Mouse (Mus musculus) hindbrain, embryonic 12.5 days (tissue): ENCODE results near the gene Rps27rt. TPM values are rescaled to one million over a fixed set of nuclear protein-coding genes. Genes with fewer than 3 reads are reported as not detected.
A peak's percentile ranks its signal among the peaks of the same experiment; 100 is the strongest.
"Not testable (repeated sequence)": the region's sequence is repeated elsewhere in the genome, so short reads cannot be mapped to it uniquely, and the experiment has no call there.

Source experiments
- ATAC-seq: fragments of 200-750 bp; cut with Nextera tagmentation; 2 replicates; pipeline ENCODE4 v1.8.0; 2017; ENCODE audit warnings: moderate TSS enrichment; ENCODE audit not compliant: low FRiP score
- H3K27ac ChIP-seq: fragments of 300-500 bp; sonication (generic); 2 replicates; pipeline ENCODE4 v1.5.1; 2016; ENCODE audit warnings: mild to moderate bottlenecking
- H3K27me3 ChIP-seq: fragments of 300-500 bp; sonication (generic); 2 replicates; pipeline ENCODE4 v1.6.1; 2016; ENCODE audit warnings: mild to moderate bottlenecking
- H3K36me3 ChIP-seq: fragments of 300-500 bp; sonication (generic); 2 replicates; pipeline ENCODE4 v1.6.1; 2016; ENCODE audit warnings: mild to moderate bottlenecking
- H3K4me1 ChIP-seq: fragments of 300-500 bp; sonication (generic); 2 replicates; pipeline ENCODE4 v1.6.1; 2016
- H3K4me2 ChIP-seq: fragments of 300-500 bp; sonication (generic); replicated peaks from 2 replicates; pipeline ENCODE4 v1.6.1; 2016; ENCODE audit warnings: mild to moderate bottlenecking
- H3K4me3 ChIP-seq: fragments of 300-500 bp; sonication (generic); 2 replicates; pipeline ENCODE4 v1.5.1; 2016; ENCODE audit warnings: mild to moderate bottlenecking
- H3K9ac ChIP-seq: fragments of 300-500 bp; sonication (generic); 2 replicates; pipeline ENCODE4 v1.6.1; 2016; ENCODE audit warnings: mild to moderate bottlenecking, moderate library complexity
- H3K9me3 ChIP-seq: fragments of 300-500 bp; sonication (generic); replicated peaks from 2 replicates; pipeline ENCODE4 v1.6.1; 2016; ENCODE audit warnings: mild to moderate bottlenecking
- WGBS: fragments of 180-500 bp; shearing (Covaris S2); methylation state at CpG from one replicate; pipeline ENCODE4 v1.1.7; 2016; 5-methylcytosine and 5-hydroxymethylcytosine counted together
- polyA plus RNA-seq: library from polyadenylated mRNA; unstranded; fragments of >200 nt; fragmentation: Nextera tagmentation; extraction: Ambion mirVana; gene quantifications from 2 replicates; pipeline ENCODE4 v1.2.1, GENCODE M21; 2016

Rps27rt gene
- 350 and 413 TPM in 2 replicates for polyA plus RNA-seq

- ATAC-seq = no peak
- Histone ChIP-seq H3K4me3 (no peak within 1 kb of the TSS), H3K27ac (no peak within 1 kb of the TSS), H3K4me1 (peaks cover 11% of the 10 kb centered on the region), H3K27me3 (peaks cover 15% of the 10 kb centered on the region), H3K36me3 (no peaks in the 10 kb centered on the region), H3K9ac (no peak within 1 kb of the TSS), H3K9me3 (no peaks in the 10 kb centered on the region), H3K4me2 (no peak within 1 kb of the TSS)
- 88% methylated on average over 16 of the region's 16 CpGs for WGBS
Observed at GRCm38 (mm10) chr9:114982689-114983360, at the start of gene Rps27rt. Rps27rt (minus strand) TSS chr9:114982739.

- H3K36me3 ChIP-seq, H3K27ac ChIP-seq, H3K9me3 ChIP-seq, H3K4me2 ChIP-seq, H3K9ac ChIP-seq, H3K27me3 ChIP-seq, H3K4me1 ChIP-seq, ATAC-seq, H3K4me3 ChIP-seq: not testable (repeated sequence)
- 100% methylated on average over 1 of the region's 1 CpGs for WGBS
Observed at GRCm38 (mm10) chr9:115031046-115031445, 48.5 kb upstream of the Rps27rt start.

- Histone ChIP-seq H3K4me1 (peaks cover 9% of the 10 kb centered on the region; the same call in 1 of the 2 replicates), H3K27ac (no peak overlapping the region), H3K9ac (no peak overlapping the region), H3K27me3 (peaks cover 4% of the 10 kb centered on the region; the same call in 1 of the 2 replicates), H3K4me2 (no peak overlapping the region), H3K36me3 (no peaks in the 10 kb centered on the region), H3K9me3 (no peaks in the 10 kb centered on the region), H3K4me3 (no peak overlapping the region)
- ATAC-seq = no peak
- 47% methylated on average over 4 of the region's 4 CpGs for WGBS
Observed at GRCm38 (mm10) chr9:115030581-115030980, 48.0 kb upstream of the Rps27rt start.

- H3K4me3 ChIP-seq = no peak overlapping the region
- H3K4me1 ChIP-seq = peaks cover 9% of the 10 kb centered on the region; the same call in 1 of the 2 replicates
- H3K27me3 ChIP-seq = peaks cover 4% of the 10 kb centered on the region; the same call in 1 of the 2 replicates
- ATAC-seq = peak; percentile 52
- H3K9ac ChIP-seq = no peak overlapping the region
- H3K27ac ChIP-seq = no peak overlapping the region
- 0% methylated on average over 3 of the region's 3 CpGs for WGBS
- H3K4me2 ChIP-seq = no peak overlapping the region
- no peaks in the 10 kb centered on the region for H3K9me3 ChIP-seq
- no peaks in the 10 kb centered on the region for H3K36me3 ChIP-seq
Observed at GRCm38 (mm10) chr9:115029307-115029706, 46.8 kb upstream of the Rps27rt start.

- H3K4me1 ChIP-seq = no peaks in the 10 kb centered on the region
- H3K4me2 ChIP-seq = no peak overlapping the region
- no peak for ATAC-seq
- H3K36me3 ChIP-seq = no peaks in the 10 kb centered on the region
- 94% methylated on average over 10 of the region's 10 CpGs for WGBS
- H3K4me3 ChIP-seq = no peak overlapping the region
- no peaks in the 10 kb centered on the region for H3K27me3 ChIP-seq
- no peaks in the 10 kb centered on the region for H3K9me3 ChIP-seq
- no peak overlapping the region for H3K9ac ChIP-seq
- H3K27ac ChIP-seq = no peak overlapping the region
Observed at GRCm38 (mm10) chr9:115023708-115024383, 41.3 kb upstream of the Rps27rt start.

- Histone ChIP-seq H3K36me3 (no peaks in the 10 kb centered on the region), H3K27ac (no peak overlapping the region), H3K9me3 (no peaks in the 10 kb centered on the region), H3K4me1 (no peaks in the 10 kb centered on the region), H3K9ac (no peak overlapping the region), H3K4me3 (no peak overlapping the region), H3K27me3 (no peaks in the 10 kb centered on the region), H3K4me2 (no peak overlapping the region)
- no peak for ATAC-seq
- WGBS = 85% methylated on average over 3 of the region's 3 CpGs
Observed at GRCm38 (mm10) chr9:115023137-115023536, 40.6 kb upstream of the Rps27rt start.

- ATAC-seq = no peak
- WGBS = 89% methylated on average over 2 of the region's 2 CpGs
Observed at GRCm38 (mm10) chr9:115021419-115021818, 38.9 kb upstream of the Rps27rt start.

GRCm38 (mm10) chr9:115020141-115020540 is 37.6 kb upstream of the Rps27rt start:
- ATAC-seq = no peak
- 92% methylated on average over 7 of the region's 7 CpGs for WGBS
- no peak overlapping the region for H3K9ac ChIP-seq
- no peaks in the 10 kb centered on the region for H3K27me3 ChIP-seq
- H3K4me3 ChIP-seq = no peak overlapping the region
- H3K4me2 ChIP-seq = no peak overlapping the region
- no peaks in the 10 kb centered on the region for H3K9me3 ChIP-seq
- H3K36me3 ChIP-seq = no peaks in the 10 kb centered on the region
- H3K4me1 ChIP-seq = no peaks in the 10 kb centered on the region
- no peak overlapping the region for H3K27ac ChIP-seq

More at GRCm38 (mm10) chr9:115021419-115021818, 38.9 kb upstream of the Rps27rt start:
- Histone ChIP-seq H3K9me3 (no peaks in the 10 kb centered on the region), H3K9ac (no peak overlapping the region), H3K27ac (no peak overlapping the region), H3K36me3 (no peaks in the 10 kb centered on the region), H3K4me1 (no peaks in the 10 kb centered on the region), H3K4me2 (no peak overlapping the region), H3K4me3 (no peak overlapping the region), H3K27me3 (no peaks in the 10 kb centered on the region)

- Histone ChIP-seq H3K4me3 (no peak overlapping the region), H3K36me3 (no peaks in the 10 kb centered on the region), H3K9ac (no peak overlapping the region), H3K27ac (no peak overlapping the region), H3K9me3 (peaks cover 6% of the 10 kb centered on the region; the same call in 1 of the 2 replicates), H3K27me3 (no peaks in the 10 kb centered on the region), H3K4me2 (no peak overlapping the region), H3K4me1 (peaks cover 3% of the 10 kb centered on the region; the same call in 1 of the 2 replicates)
- no peak for ATAC-seq
- WGBS = 56% methylated on average over 12 of the region's 12 CpGs
Observed at GRCm38 (mm10) chr9:115012367-115012766, 29.8 kb upstream of the Rps27rt start.

GRCm38 (mm10) chr9:115008194-115008593 is 25.7 kb upstream of the Rps27rt start:
- ATAC-seq = no peak
- H3K4me3 ChIP-seq = no peak overlapping the region
- H3K9ac ChIP-seq = no peak overlapping the region
- no peak overlapping the region for H3K4me2 ChIP-seq
- H3K36me3 ChIP-seq = no peaks in the 10 kb centered on the region
- no peak overlapping the region for H3K27ac ChIP-seq
- peaks cover 3% of the 10 kb centered on the region; the same call in 1 of the 2 replicates for H3K4me1 ChIP-seq
- WGBS = 79% methylated on average over 7 of the region's 7 CpGs
- H3K27me3 ChIP-seq = no peaks in the 10 kb centered on the region
- H3K9me3 ChIP-seq = peaks cover 6% of the 10 kb centered on the region; the same call in 1 of the 2 replicates

- 83% methylated on average over 6 of the region's 6 CpGs for WGBS
Observed at GRCm38 (mm10) chr9:115007776-115008175, 25.2 kb upstream of the Rps27rt start.

GRCm38 (mm10) chr9:115005446-115005845 is 22.9 kb upstream of the Rps27rt start:
- no peak overlapping the region for H3K4me2 ChIP-seq
- no peaks in the 10 kb centered on the region for H3K36me3 ChIP-seq
- ATAC-seq = no peak
- no peaks in the 10 kb centered on the region for H3K27me3 ChIP-seq
- peaks cover 6% of the 10 kb centered on the region; the same call in 1 of the 2 replicates for H3K9me3 ChIP-seq
- peaks cover 3% of the 10 kb centered on the region; the same call in 1 of the 2 replicates for H3K4me1 ChIP-seq
- WGBS = 70% methylated on average over 10 of the region's 10 CpGs
- H3K9ac ChIP-seq = no peak overlapping the region
- H3K27ac ChIP-seq = no peak overlapping the region
- H3K4me3 ChIP-seq = no peak overlapping the region

More at GRCm38 (mm10) chr9:115007776-115008175, 25.2 kb upstream of the Rps27rt start:
- H3K9ac ChIP-seq = no peak overlapping the region
- no peak overlapping the region for H3K4me3 ChIP-seq
- H3K9me3 ChIP-seq = peaks cover 6% of the 10 kb centered on the region; the same call in 1 of the 2 replicates
- H3K36me3 ChIP-seq = no peaks in the 10 kb centered on the region
- H3K4me1 ChIP-seq = peaks cover 3% of the 10 kb centered on the region; the same call in 1 of the 2 replicates
- H3K27ac ChIP-seq = no peak overlapping the region
- no peak overlapping the region for H3K4me2 ChIP-seq
- H3K27me3 ChIP-seq = no peaks in the 10 kb centered on the region
- no peak for ATAC-seq
